Mouse (Mus musculus): ENCODE data around the gene Hoxd11. TPM values are rescaled to one million over a fixed set of nuclear protein-coding genes. Genes with fewer than 3 reads are reported as not detected.

The Hoxd11 gene
- polyA plus RNA-seq, 1 experiment, result 2.1 TPM

- TF ChIP-seq POLR2A (IDR thresholded peaks at IDR 0.05; ENCODE audit: low read depth, low read length) (no peak), CTCF (conservative IDR thresholded peaks at IDR 0.05; ENCODE audit: insufficient read depth, insufficient read length, low read depth, low read length) (no peak)
- WGBS, result 18% methylated on average over 31 of the region's 31 CpGs
These were observed 8.6 kb downstream of the Hoxd11 start for GRCm38 (mm10) chr2:74687698-74688555.

GRCm38 (mm10) chr2:74688795-74689573 lies 9.6 kb downstream of the Hoxd11 start:
- peak overlapping the region; percentile 30; the same call in 1 of the 2 replicates for H3K4me3 ChIP-seq (ENCODE audit: insufficient read depth, low read depth, low read length)
- H3K36me3 ChIP-seq (ENCODE audit: control insufficient read depth, insufficient read depth, low read length), result no peaks in the 10 kb centered on the region
- peak; percentile 40 for DNase-seq
- H3K27ac ChIP-seq (ENCODE audit: insufficient read depth, low read depth, low read length), result peak overlapping the region; percentile 93
- no peaks in the 10 kb centered on the region for H3K4me1 ChIP-seq (ENCODE audit: control insufficient read depth, insufficient read depth, low read length)
- TF ChIP-seq POLR2A (IDR thresholded peaks at IDR 0.05; ENCODE audit: low read depth, low read length) (no peak), CTCF (conservative IDR thresholded peaks at IDR 0.05; ENCODE audit: insufficient read depth, insufficient read length, low read depth, low read length) (no peak)
- WGBS, result 33% methylated on average over 12 of the region's 12 CpGs
- peaks cover 2% of the 10 kb centered on the region; the same call in 1 of the 2 replicates for H3K27me3 ChIP-seq (replicated peaks; ENCODE audit: control insufficient read depth, insufficient read depth, low read length)

More at GRCm38 (mm10) chr2:74687698-74688555, 8.6 kb downstream of the Hoxd11 start:
- Histone ChIP-seq H3K4me3 (ENCODE audit: insufficient read depth, low read depth, low read length) (peak overlapping the region; percentile 46), H3K36me3 (ENCODE audit: control insufficient read depth, insufficient read depth, low read length) (no peaks in the 10 kb centered on the region), H3K27ac (ENCODE audit: insufficient read depth, low read depth, low read length) (peak overlapping the region; percentile 84), H3K4me1 (ENCODE audit: control insufficient read depth, insufficient read depth, low read length) (no peaks in the 10 kb centered on the region), H3K27me3 (replicated peaks; ENCODE audit: control insufficient read depth, insufficient read depth, low read length) (peaks cover 5% of the 10 kb centered on the region)
- DNase-seq, result peak; percentile 38

GRCm38 (mm10) chr2:74689574-74690337 lies 10.4 kb downstream of the Hoxd11 start:
- peak overlapping the region; percentile 32 for H3K4me3 ChIP-seq (ENCODE audit: insufficient read depth, low read depth, low read length)
- H3K27me3 ChIP-seq (replicated peaks; ENCODE audit: control insufficient read depth, insufficient read depth, low read length), result peaks cover 2% of the 10 kb centered on the region; the same call in 1 of the 2 replicates
- WGBS, result 22% methylated on average over 24 of the region's 24 CpGs
- H3K27ac ChIP-seq (ENCODE audit: insufficient read depth, low read depth, low read length), result peak overlapping the region; percentile 93
- no peaks in the 10 kb centered on the region for H3K4me1 ChIP-seq (ENCODE audit: control insufficient read depth, insufficient read depth, low read length)
- peak; percentile 62 for DNase-seq
- no peaks in the 10 kb centered on the region for H3K36me3 ChIP-seq (ENCODE audit: control insufficient read depth, insufficient read depth, low read length)
- TF ChIP-seq POLR2A (IDR thresholded peaks at IDR 0.05; ENCODE audit: low read depth, low read length) (no peak), CTCF (conservative IDR thresholded peaks at IDR 0.05; ENCODE audit: insufficient read depth, insufficient read length, low read depth, low read length) (no peak)

GRCm38 (mm10) chr2:74690338-74690716 lies 11.0 kb downstream of the Hoxd11 start:
- Histone ChIP-seq H3K36me3 (ENCODE audit: control insufficient read depth, insufficient read depth, low read length) (no peaks in the 10 kb centered on the region), H3K27ac (ENCODE audit: insufficient read depth, low read depth, low read length) (peak overlapping the region; percentile 93), H3K27me3 (replicated peaks; ENCODE audit: control insufficient read depth, insufficient read depth, low read length) (peaks cover 2% of the 10 kb centered on the region; the same call in 1 of the 2 replicates), H3K4me1 (ENCODE audit: control insufficient read depth, insufficient read depth, low read length) (no peaks in the 10 kb centered on the region), H3K4me3 (ENCODE audit: insufficient read depth, low read depth, low read length) (no peak overlapping the region)
- 36% methylated on average over 8 of the region's 8 CpGs for WGBS
- TF ChIP-seq CTCF (conservative IDR thresholded peaks at IDR 0.05; ENCODE audit: insufficient read depth, insufficient read length, low read depth, low read length) (no peak), POLR2A (IDR thresholded peaks at IDR 0.05; ENCODE audit: low read depth, low read length) (no peak)
- no peak for DNase-seq

- Histone ChIP-seq H3K4me1 (ENCODE audit: control insufficient read depth, insufficient read depth, low read length) (no peaks in the 10 kb centered on the region), H3K27me3 (replicated peaks; ENCODE audit: control insufficient read depth, insufficient read depth, low read length) (peaks cover 2% of the 10 kb centered on the region; the same call in 1 of the 2 replicates), H3K4me3 (ENCODE audit: insufficient read depth, low read depth, low read length) (peak within 1 kb of the TSS; percentile 57), H3K27ac (ENCODE audit: insufficient read depth, low read depth, low read length) (peak within 1 kb of the TSS; percentile 93), H3K36me3 (ENCODE audit: control insufficient read depth, insufficient read depth, low read length) (no peaks in the 10 kb centered on the region)
- peak; percentile 95 for DNase-seq
- 5% methylated on average over 56 of the region's 56 CpGs for WGBS
- TF ChIP-seq POLR2A (IDR thresholded peaks at IDR 0.05; ENCODE audit: low read depth, low read length), result peak; percentile 91
- no peak; the same call in 1 of the 2 replicates for TF ChIP-seq CTCF (conservative IDR thresholded peaks at IDR 0.05; ENCODE audit: insufficient read depth, insufficient read length, low read depth, low read length)
These were observed 11.9 kb downstream of the Hoxd11 start, which contains the start of gene Hoxd10 for GRCm38 (mm10) chr2:74691022-74691951. Hoxd10 (plus strand) TSS chr2:74691924.
